Mouse (Mus musculus) lung, postnatal 0 days (tissue): ENCODE results near the gene Glrb.

ENCODE experiments used
- CTCF ChIP-seq: IDR thresholded peaks from 2 replicates; pipeline ENCODE4 v1.5.1; 2016; ENCODE audit warnings: antibody characterized with exemption, mild to moderate bottlenecking
- EP300 ChIP-seq: IDR thresholded peaks from 2 replicates; pipeline ENCODE4 v1.6.1; 2016; ENCODE audit warnings: antibody characterized with exemption, mild to moderate bottlenecking, control low read depth

- TF ChIP-seq CTCF: no peak
- TF ChIP-seq EP300: no peak
These were observed 112.2 kb downstream of the Glrb start for GRCm38 (mm10) chr3:80800995-80801826.
